Mouse (Mus musculus): ENCODE measurements around the gene Aatk.

The Aatk gene

DNA sequence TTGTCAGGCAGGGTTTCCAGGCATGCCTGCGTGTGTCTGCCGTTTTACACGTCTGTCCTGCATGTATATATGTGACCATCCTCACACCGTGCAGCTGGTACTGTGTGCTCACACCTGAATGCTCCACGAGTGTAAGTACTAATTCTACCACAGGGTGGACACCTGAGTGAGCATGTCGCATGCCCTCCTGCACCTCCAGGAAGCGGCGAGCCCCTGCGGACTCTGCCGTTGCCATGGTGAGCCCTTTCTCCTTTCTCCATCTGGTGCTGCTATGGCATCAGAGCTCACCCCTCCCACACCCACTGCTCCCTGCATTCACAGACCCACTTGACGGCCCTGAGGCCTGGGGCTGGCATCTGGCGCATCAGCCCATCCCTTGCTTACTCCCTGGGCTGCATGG lies 24.1 kb downstream of the Aatk start:
- DNase-seq (ENCODE audit: low read depth), result no peak

DNA sequence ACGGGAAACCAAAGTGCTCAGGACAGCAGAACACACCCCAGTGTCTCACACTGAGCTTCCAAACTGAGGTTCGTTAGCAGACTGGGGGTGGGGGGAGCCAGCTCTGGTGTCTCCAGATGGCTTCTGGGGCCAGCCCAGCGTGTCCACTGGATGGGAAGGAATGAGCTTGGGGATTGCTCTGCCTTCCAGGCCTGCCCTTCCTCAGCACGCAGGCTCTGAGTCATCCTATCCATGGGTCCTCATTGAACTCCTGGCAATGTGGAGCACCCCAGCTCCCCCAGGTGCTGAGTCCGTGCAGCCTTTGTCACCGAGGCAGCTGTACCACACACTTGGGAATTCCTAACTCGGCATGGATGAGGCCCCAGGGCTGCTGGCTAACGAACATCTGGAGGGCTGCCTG lies 24.8 kb downstream of the Aatk start:
- DNase-seq (ENCODE audit: low read depth), result no peak

DNA sequence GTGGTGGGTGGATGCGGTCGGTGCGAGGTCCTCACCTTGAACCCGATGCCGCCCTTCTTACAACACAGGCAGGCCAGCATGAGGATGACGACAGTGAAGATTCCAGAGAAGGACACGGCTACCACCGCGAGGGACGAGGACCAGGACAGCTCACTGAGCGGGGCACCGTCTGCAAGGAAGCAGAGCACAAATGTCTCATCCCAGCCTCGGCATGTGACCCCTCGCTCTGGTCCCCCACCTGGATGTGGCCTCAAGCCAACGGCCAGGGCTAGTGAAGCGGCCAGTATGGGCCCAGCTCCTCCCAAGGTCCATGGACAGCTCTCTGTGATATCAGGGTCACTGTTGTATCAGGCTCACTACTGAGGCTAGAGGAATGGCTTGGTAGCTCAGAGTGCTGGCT lies 25.6 kb downstream of the Aatk start:
- DNase-seq (ENCODE audit: low read depth), result no peak

DNA sequence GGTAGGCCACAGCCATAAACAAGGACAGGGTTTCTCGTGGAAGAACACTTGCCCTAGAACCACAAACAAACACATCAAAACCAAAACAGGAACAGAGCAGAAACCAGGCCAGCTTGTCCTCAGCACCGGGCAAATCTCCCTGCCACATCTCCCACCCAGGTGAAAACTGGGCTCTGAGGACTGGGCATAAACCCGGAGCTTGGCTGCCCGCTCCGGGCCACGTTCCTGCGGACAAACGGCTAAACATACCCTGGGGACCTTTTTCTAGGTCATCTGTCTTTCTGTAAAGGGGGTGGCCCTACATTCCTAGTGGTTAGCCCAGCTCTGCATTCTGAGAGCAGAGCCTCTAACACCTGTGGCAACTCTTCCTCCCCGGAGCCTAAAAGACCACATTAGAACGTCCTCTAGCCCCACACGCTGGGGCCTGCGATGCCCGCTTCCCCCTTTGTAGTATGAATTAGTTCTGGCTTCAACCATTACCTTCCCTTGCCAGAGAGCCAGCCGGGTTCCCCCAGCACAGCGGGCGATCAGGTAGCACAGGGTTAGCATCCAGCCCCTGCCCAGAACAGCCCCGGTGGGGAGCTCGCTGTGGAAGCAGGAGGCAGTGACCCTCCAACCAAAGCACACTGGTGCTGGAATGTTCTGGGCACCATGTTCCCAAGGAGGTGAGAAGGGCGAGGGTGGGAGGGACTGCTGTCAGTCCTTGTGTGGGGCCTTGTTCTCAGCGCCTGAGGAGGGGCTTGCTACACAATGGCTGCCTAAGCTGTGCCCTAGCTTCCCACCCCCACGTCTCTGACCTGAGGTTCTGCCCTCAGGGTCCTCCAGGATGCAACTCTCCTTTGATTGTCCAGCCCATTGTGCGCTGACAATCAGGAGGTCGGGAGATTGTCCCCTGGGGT lies 27.2 kb downstream of the Aatk start:
- DNase-seq (ENCODE audit: low read depth), result no peak

DNA sequence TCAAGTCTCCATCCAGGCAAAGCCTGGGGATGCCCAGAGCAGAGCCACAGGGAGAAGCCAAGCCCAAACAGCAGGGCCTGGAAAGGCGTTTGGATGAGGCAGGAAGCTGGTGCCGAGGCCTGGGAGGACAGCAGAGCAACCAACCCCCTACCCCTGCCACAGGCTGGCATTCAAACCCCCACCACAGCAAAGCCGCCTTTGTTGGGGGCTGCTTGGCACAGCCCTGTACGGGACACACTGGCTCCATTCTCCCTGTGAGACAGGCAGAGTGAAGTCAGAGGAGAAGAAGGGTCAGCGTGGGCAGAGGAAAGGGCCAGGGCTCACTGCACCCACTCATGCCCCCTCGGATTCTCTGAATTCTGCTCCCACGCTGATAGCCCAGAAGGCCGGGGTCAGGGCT lies 30.0 kb downstream of the Aatk start:
- DNase-seq (ENCODE audit: low read depth), result no peak

DNA sequence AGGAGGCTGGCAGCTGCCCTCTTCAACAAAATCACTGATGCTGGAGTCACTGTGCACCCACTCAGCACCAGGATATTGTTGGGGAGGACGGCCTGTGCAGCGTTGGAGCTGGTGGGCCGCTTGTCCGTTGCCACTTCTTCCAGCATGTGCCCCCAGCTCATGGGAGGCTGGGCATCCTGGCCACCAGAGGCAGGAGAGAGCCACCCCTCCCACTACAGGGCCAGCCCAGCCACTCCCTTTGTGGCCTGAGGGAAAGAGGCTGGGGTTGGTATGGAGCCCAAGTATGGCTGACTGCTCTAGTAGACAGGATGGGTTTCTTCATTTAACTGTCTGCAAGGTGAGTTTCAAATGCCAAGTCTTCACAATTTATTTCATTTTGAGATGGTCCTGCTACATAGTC lies 32.2 kb downstream of the Aatk start:
- no peak for DNase-seq (ENCODE audit: low read depth)

DNA sequence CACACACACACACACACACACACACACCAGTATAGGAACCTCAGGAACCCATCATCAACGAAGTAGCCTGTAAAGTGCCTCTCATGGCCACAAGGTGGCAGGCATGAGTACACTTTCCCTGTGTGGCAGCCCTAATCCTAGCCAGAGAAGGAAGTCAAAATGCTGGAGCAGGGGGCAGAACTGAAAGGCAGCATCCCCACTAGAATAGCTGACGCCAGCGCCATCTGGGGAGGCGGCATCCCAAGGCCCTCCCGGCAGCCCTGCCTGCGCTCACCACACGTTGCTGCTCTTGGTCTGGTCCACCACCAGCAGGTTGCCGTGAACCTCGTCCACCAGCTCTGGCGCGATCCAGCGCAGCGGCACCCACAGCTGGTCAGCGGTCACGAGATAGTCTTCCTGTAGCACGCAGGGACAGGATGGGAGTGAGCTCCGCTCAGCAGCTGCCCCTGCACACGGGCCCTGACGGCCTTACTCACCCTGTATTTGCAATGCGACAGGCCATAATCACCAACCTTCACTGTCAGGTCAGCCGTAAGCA lies 33.7 kb downstream of the Aatk start:
- peak; percentile 82 for DNase-seq (ENCODE audit: low read depth)

DNA sequence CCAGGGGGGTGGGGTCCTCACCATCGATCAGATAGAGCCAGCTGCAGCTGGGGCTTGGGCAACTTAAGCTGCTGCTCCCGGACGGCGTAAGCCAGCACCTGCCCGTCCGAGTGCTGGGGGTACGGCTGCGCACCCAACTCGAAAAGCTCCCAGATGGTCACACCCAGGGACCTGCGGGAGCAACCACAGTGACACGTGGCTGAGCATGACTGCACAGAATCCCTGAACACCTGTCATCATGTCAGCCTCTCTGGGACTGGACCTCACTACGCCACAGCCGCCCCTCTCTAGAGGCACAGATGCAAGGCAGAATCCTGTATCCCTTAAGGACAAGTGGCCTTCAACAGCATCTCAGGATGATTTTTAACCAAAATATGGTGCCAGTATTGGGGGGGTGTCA lies 34.3 kb downstream of the Aatk start:
- DNase-seq (ENCODE audit: low read depth), result no peak

DNA sequence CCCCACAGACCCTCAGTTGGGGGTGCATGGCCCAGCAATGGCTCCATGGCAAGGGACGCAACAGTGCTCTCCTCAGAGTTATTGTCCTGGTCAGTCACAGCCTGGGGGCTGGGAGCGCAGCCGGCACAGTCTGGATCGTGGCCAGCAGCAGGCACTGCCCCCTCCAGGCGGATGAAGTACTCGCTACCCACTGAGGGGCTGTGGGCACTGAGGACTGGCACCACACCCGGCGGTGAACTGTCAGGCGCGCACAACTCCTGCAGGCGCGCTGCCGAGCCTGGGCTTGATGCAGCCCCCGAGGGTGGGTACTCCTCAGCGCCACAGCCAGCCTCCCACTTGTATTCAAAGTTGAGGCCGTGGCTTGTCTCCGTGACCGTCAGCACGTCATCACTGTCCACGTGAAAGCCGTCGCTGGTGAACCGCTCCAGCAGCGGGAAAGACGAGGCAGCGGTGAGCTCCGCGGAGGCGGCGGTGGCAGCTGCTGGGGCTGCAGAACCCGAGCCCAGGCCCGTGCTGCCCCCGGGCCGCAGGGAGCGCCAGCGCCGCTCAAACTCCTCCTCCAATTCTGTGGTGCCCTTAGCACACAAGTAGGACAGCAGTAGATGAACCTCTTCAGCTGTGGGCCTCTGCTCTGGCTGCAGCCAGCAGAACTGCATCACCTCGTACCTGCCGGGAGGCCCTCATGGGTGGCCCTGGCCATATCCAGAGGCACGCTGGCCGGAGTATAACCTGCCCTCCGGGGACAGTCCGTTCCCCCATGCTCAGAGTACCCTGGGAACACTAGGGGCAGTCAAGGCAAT lies 35.0 kb downstream of the Aatk start:
- no peak for DNase-seq (ENCODE audit: low read depth)

DNA sequence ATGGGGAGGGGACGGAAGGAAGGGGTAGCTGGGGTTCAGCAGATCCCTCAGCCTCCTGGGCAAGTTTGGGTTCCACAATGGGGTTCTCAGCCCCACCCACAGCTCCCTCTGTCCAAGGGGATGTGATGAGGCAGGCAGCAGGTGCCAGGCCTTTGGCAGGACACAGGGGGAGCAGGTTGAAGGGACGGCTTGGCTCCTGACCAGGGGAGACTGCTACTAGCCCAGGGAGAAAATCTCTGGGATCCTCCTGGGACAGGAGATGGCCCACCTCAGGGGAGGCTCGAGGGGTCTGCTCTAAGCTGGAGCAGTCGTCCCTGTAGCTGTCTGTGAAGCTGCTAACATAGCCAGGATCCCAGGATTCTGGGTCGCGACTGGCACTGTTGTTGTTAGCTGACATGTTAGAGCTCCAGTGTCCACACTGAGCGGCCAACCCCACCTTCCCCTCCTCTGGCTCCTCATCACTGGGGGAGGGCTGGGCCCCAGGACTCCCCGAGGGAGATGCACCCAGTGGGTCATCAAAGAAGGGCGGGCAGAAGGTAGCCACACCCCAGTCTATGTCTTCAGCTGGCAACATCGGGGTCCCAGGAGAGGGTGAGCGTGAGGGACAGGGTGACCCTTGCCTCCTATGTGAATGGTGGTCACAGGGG lies 35.7 kb downstream of the Aatk start:
- DNase-seq (ENCODE audit: low read depth), result no peak

DNA sequence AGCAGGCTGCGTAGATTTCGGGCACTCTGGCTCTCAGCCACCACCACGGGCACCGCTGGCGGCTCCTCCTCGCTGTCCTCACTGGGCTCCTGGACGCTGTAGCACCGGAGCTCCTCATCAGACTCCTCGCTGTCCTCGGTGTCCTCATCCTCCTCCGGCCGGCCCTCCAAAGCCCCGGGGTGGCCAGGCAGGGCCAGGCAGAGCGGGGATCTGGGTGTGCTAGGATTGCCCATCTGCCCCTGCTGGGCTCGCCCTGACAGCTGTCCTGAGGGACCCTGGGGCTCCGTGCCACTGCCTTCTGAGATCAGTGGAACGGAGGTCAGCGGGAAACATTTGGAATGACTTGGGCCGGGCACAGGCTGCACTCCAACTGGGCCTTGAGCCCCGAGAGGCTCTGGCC lies 37.0 kb downstream of the Aatk start:
- no peak for DNase-seq (ENCODE audit: low read depth)

DNA sequence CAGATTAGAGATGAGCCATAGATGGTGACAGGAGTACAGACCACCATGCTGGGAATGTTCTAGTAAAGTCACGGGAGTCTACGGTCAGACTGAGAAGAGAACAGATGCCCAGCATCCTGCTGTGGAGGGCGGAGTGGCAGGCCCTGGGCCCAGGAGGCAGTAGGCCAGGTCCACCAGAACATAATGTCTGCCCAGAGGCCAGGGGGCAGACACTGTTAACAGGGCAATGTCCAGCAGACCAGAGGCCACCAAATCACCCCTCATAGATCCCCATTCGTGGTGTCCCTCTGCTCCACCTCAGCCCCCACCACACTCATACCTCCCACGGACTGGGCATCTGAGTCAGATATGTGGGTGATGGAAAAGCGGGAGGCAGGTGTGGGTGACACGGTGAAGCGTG lies 38.0 kb downstream of the Aatk start:
- DNase-seq (ENCODE audit: low read depth), result no peak

DNA sequence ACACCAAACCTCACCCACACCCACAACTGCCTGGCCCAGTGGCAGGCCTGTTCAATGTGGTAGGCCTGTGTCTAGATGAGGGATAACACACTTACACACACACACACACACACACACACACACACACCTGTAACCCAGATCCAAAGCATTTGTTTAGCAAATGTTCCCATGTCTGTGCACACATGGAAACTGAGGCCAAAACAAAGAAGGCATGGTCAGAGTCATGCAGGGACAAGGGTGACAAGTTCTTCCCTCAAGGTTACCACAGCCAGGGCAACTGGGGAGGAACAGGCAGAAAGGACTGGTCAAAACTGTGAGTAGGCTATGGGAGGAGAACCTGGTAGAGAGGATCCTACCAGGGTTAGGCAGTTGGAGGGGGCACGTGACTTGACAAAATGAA lies 38.5 kb downstream of the Aatk start:
- DNase-seq (ENCODE audit: low read depth), result no peak

DNA sequence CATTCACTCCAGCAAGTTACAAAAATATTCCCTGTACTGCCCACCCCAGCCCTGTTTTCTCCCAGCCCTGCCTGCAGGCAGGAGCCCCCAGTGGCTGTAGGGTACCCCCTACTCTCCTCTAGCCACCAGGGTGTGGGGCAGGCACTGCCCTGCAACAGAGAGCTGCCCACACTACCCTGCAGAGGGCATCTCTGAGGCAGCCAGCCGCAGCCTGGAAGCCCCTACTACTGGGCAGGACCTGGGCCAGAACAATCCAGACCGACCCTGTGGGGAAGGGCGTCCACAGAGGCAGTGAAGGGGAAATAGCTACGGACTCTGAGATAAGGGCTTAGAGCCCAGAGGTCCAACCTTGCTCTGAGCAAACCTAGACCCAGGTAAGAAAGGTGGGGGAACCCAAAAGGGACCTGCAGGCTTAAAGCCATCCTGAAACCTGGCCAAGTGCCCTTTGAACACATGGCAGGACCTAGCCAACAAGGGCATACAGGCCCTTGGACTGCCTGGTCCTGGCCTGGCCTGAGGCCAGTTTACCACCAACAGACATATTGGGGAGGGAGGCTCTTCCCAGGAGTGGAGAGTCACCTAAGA lies 39.4 kb downstream of the Aatk start:
- DNase-seq (ENCODE audit: low read depth), result no peak

DNA sequence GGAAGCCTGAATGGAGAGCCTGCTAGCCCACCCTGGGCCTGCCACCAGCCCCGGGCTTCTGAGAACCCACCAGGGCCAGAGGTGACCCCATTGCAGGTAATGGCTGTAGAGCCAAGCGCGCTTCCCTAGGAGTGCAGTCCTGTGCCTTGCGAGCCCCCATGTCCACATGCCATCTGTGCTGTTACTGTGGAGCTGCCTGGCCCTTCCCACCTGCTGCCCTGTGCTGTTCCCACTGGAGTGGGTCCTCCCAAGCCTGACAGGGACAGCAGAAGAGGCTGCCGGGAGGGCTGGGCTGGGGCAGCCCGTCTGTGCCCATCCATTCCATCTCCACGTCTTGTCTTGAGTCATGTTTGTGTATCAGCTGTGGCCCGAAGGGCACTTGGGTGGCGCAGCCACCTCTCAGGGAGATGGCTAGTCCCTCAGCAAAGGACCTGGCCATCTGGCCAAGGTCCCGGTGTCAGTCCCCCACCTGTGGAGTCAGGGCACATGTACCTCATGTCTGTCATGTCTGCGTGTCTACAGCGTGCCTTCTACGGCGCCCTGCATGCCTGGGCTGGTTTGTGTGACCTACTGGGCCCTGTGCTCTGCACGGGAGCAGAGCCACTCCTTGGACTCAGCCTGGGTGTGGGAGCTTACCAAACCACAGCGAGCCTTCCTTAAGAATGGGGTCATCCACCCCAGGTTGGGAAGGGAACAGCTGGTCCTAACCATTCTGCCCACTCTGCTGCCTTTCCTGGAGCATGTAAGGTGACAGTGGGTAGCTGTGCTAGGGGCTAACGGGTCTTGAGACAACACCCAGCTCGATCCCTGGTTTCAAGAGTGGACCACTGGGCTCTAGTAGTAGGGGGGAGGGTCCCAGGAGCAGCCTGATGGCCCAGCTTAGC lies 41.3 kb downstream of the Aatk start:
- no peak for DNase-seq (ENCODE audit: low read depth)

DNA sequence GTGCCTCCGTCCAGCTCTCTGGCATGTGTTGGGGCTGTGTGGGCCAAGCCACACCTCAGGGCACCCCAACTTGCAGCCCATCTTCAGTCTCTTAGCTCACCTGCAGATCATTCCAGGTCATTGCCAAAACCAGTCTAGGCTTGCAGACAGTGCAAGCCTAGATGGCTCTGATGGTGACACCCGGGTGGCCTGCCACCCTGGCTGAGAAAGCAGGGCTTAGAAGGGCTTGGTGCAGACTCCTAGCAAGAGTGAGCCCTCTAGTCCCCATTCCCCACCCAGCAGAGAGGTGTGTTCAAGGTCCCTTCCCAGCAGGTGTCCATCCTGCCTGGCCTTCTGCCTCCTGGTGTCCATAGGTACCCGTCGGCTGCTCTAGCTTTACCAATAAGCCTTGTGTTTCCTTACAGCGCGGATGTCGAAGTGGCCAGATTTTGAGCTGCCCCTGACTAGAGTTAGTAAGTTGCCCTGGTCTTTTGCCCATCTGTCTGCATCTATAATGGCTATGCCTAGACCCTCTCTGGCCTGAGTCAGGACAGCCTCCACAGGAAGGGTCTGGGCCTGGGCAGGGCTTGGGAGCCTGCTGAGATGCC lies 44.2 kb downstream of the Aatk start:
- no peak for DNase-seq (ENCODE audit: low read depth)

DNA sequence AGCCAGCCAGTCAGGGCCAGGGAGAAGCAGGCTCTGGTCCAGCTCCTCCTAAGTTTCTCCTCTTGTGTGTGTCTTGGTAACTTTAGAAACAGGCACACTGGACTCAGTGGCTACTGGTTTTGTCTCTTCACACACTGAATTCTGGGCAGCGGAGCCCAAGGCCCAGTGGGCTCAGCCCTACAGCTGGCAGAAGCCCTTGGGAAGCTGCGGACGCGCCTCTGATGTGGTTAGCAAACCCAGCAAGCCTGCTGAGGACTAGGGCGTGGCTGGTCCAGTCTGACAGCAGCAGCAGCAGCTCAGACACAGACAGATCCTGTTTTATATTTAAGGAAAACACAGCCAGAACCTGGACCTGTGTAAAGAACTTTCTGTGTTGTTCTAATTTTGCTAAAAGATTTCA lies 44.9 kb downstream of the Aatk start:
- no peak for DNase-seq (ENCODE audit: low read depth)

DNA sequence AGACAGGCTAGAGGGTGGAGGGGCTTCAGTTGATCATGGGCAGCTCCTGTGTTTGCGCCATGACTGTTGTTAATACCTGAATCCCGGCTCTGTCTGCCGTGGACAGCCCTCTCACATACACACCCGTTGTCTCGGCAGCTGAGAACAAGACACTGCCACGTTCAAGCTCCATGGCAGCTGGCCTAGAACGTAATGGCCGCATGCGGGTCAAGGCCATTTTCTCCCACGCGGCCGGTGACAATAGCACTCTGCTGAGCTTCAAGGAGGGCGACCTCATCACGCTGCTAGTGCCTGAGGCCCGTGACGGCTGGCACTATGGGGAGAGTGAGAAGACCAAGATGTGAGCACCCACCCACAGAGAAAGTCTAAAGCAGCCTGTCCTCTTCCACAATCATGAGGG lies 49.6 kb downstream of the Aatk start:
- DNase-seq (ENCODE audit: low read depth), result no peak

DNA sequence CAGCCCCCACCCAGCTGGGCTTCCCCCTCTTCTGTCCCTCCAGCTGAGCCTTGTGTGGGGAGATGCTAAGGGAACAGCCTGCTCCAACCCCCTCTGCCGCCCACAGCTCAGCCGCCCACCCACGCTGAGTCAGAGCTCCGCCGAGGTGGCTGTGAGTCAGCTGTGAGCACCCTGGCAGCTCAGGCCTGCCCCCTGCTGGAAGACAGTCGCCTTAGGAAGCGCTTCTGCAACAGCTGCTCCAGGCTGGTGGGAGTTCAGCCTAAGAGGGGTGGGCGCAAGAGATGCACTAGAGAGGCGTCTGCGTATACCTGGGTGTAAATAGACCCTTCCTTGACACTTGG lies 55.7 kb downstream of the Aatk start:
- peak; percentile 88 for DNase-seq (ENCODE audit: low read depth)

DNA sequence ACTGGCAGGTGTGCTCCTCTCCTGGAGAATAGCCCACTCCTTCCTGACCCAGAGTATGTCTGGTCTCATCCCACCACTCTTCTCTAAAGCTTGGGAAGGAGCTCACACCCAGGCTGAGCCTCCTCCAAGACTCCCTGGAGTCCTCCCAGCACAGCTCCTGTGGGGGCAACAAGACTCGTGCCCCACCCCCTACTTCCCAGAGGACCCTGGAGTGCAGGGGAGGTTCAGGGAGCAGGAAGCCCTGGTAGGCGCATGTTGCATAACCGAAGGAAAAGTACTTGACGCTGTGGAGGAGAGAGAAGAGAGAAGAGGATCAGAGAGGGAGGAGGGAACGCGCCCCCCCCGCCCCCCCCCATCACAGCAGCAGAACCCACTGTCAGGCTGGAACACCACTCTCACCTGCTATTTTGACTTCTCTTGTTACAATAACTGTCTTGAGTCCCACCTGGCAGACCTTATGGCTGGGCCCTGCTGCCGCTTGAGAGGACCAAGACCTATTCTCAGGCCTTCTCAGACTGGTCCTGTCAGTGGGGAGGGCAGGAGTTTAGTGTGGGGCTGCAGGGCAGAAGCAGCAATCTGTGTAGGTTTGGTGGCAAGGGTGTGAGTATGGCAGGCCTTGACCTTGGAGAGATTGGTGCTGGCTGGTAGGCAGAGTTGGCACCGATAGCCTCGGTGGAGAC lies 56.2 kb downstream of the Aatk start:
- DNase-seq (ENCODE audit: low read depth), result no peak
